Mouse (Mus musculus): ENCODE data around the gene Dnal4. TPM values are rescaled to one million over a fixed set of nuclear protein-coding genes. Genes with fewer than 3 reads are reported as not detected.

Dnal4 gene
- 1.3 TPM for polyA plus RNA-seq (2014; fragmentation: Illumina TruSeq; extraction: RNeasy Lipid Tissue Mini Kit (QIAGEN cat#74804); ENCODE audit: low read depth, low replicate concordance)

DNA sequence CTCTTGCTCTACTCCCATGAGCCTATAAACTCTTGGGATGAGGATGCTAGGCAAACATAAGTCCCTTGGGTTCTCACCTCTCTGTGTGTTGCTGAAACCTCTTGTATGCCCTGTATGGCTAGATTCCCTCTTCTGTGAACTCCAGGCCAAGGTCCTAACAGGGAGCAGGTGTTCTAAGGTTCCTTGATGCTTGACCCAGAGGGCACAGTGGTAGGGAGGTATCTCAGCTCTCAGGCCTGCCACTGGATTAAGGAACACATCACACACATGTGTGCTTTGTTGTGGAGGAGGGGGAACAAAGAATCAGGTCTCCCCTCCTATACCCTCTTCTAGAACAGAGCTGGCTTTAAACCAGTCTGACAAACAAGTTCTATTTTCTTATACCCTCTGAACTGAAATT lies at the start of gene Dnal4:
TSS of gene Dnal4 (minus strand) at position 101 of the 400 bp plus-strand sequence.

DNA sequence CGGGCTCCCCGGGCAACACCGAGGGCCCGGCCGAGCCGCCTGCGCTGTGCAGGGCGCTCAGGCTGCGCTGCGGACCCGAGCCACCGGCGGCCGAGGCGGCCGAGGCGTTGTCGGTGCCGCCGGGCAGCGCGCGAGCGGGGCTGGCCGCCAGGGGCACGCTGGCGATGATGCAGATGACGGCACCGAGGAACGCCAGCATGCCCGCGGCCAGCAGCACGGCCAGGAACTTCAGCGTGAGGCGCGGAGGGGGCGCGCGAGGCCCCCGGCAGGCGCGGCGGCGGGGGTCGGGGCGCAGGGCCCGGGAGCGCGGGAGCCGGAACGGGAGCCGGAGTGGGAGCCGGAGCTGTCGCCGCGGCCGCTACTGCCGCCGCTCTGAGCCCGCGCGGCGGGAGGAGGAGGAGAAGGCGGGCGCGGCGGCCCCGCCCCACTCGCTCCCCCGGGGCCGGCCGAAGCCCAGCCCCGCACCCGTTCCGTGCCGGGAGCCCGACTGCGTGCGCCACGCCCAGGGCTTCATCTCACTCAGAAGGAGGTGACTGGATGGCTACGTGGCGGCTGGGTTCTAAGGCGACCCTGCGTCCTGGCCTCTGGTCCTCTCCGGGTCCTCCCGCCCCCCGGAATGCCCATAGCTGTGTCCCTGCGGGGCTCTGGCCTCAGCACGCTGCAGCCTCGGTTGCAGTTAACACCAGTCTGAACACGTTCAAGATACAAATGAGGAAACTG lies 26.9 kb upstream of the Dnal4 start, which contains the start of gene Nptxr:
TSS of gene Nptxr (minus strand) at position 415 of the 720 bp plus-strand sequence.

DNA sequence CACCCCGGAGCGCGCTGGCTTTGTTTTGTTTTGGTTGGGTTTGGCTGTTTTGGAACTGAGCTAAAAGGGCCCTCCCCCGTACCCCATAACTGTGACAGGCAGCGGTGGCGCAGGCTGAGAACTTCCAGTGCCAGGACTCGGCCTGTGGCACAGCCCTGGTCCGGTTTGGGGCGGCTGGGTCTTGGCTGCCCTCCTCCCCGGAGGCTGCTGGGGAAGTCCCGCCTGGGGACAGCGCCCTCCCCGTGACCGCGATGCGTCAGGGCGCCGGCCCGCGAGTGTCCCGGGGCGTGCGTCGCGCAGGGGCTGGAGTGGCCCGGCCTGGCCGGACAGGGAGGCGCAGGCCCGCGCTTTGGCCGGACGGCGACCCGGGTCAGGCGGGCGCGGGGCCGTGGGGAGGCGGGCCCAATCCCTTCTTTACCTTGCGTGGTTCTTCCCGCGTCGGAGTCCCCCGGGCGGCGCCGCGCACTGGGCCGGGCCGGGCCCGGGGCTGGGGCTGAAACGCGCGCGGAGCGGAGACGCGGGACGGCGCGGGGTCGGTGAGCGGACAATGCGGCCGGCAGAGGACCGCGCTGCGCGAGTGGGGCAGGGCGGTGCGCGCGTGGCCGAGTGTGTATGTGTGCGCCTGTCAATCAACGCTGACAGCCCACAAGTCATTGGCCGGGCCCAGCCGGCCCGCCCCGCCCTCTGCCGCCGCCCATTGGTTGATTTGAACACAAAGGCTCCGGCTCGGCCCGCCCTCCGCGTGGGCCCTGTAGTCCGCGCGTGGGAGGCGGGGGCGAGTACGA lies 35.5 kb downstream of the Dnal4 start, which contains the start of gene Sun2:
TSS of gene Sun2 (minus strand) at position 616 of the 785 bp plus-strand sequence.

Other genes starting within 250 kb of the Dnal4 start
- 281 TPM for gene Ddx17, start 231.1 kb downstream of the Dnal4 start, polyA plus RNA-seq (2014; fragmentation: Illumina TruSeq; extraction: RNeasy Lipid Tissue Mini Kit (QIAGEN cat#74804); ENCODE audit: low read depth, low replicate concordance)
- 9.0 TPM for gene Dmc1, start 172.7 kb downstream of the Dnal4 start, polyA plus RNA-seq (2014; fragmentation: Illumina TruSeq; extraction: RNeasy Lipid Tissue Mini Kit (QIAGEN cat#74804); ENCODE audit: low read depth, low replicate concordance)
- 1.7 TPM for gene Fam227a, start 118.9 kb downstream of the Dnal4 start, polyA plus RNA-seq (2014; fragmentation: Illumina TruSeq; extraction: RNeasy Lipid Tissue Mini Kit (QIAGEN cat#74804); ENCODE audit: low read depth, low replicate concordance)
- 0.93 TPM for gene Cby1, start 118.7 kb downstream of the Dnal4 start, polyA plus RNA-seq (2014; fragmentation: Illumina TruSeq; extraction: RNeasy Lipid Tissue Mini Kit (QIAGEN cat#74804); ENCODE audit: low read depth, low replicate concordance)
- 276 TPM for gene Tomm22, start 107.0 kb downstream of the Dnal4 start, polyA plus RNA-seq (2014; fragmentation: Illumina TruSeq; extraction: RNeasy Lipid Tissue Mini Kit (QIAGEN cat#74804); ENCODE audit: low read depth, low replicate concordance)
- gene Josd1, start 89.9 kb downstream of the Dnal4 start, polyA plus RNA-seq (2014; fragmentation: Illumina TruSeq; extraction: RNeasy Lipid Tissue Mini Kit (QIAGEN cat#74804); ENCODE audit: low read depth, low replicate concordance) = 17.4 TPM
- gene Gtpbp1, start 87.0 kb downstream of the Dnal4 start, polyA plus RNA-seq (2014; fragmentation: Illumina TruSeq; extraction: RNeasy Lipid Tissue Mini Kit (QIAGEN cat#74804); ENCODE audit: low read depth, low replicate concordance) = 1.9 TPM
- 4.4 TPM for gene Sun2, start 35.3 kb downstream of the Dnal4 start, polyA plus RNA-seq (2014; fragmentation: Illumina TruSeq; extraction: RNeasy Lipid Tissue Mini Kit (QIAGEN cat#74804); ENCODE audit: low read depth, low replicate concordance)
- gene Nptxr, start 26.9 kb upstream of the Dnal4 start, polyA plus RNA-seq (2014; fragmentation: Illumina TruSeq; extraction: RNeasy Lipid Tissue Mini Kit (QIAGEN cat#74804); ENCODE audit: low read depth, low replicate concordance) = 0.82 TPM
- gene Npcd, start 56.4 kb upstream of the Dnal4 start, polyA plus RNA-seq (2014; fragmentation: Illumina TruSeq; extraction: RNeasy Lipid Tissue Mini Kit (QIAGEN cat#74804); ENCODE audit: low read depth, low replicate concordance) = not detected
- 8.0 TPM for gene Cbx6, start 56.8 kb upstream of the Dnal4 start, polyA plus RNA-seq (2014; fragmentation: Illumina TruSeq; extraction: RNeasy Lipid Tissue Mini Kit (QIAGEN cat#74804); ENCODE audit: low read depth, low replicate concordance)
- 5.8 TPM for gene Apobec3, start 113.8 kb upstream of the Dnal4 start, polyA plus RNA-seq (2014; fragmentation: Illumina TruSeq; extraction: RNeasy Lipid Tissue Mini Kit (QIAGEN cat#74804); ENCODE audit: low read depth, low replicate concordance)
- gene Cbx7, start 193.3 kb upstream of the Dnal4 start, polyA plus RNA-seq (2014; fragmentation: Illumina TruSeq; extraction: RNeasy Lipid Tissue Mini Kit (QIAGEN cat#74804); ENCODE audit: low read depth, low replicate concordance) = 0.99 TPM
- gene Pdgfb, start 237.1 kb upstream of the Dnal4 start, polyA plus RNA-seq (2014; fragmentation: Illumina TruSeq; extraction: RNeasy Lipid Tissue Mini Kit (QIAGEN cat#74804); ENCODE audit: low read depth, low replicate concordance) = 1.2 TPM

Data from adrenal gland, adult 10 weeks (tissue).